Mouse (Mus musculus): ENCODE results near the gene Ugt3a2.

GRCm38 (mm10) chr15:9305978-9306692 is 29.2 kb upstream of the Ugt3a2 start:
- no peak for TF ChIP-seq GATA1 (IDR thresholded peaks at IDR 0.05; ENCODE audit: borderline replicate concordance, low read length)
- no peak for TF ChIP-seq CTCF (IDR thresholded peaks at IDR 0.05; ENCODE audit: low read depth, low read length)
- no peak for TF ChIP-seq TAL1 (conservative IDR thresholded peaks at IDR 0.05; ENCODE audit: low read depth, low read length)
- TF ChIP-seq POLR2AphosphoS5 (IDR thresholded peaks at IDR 0.05; ENCODE audit: insufficient replicate concordance, low read depth, low read length) = no peak
- no peak for TF ChIP-seq GATA2 (IDR thresholded peaks at IDR 0.05; ENCODE audit: borderline replicate concordance, low read depth, low read length)
